Mouse (Mus musculus) adrenal gland, adult 2 months (tissue): ENCODE measurements at regions not wholly inside any gene's neighbourhood (a gene's known extent, or its start where the extent isn't known, plus 50 kb on each side); places are given as distances from the start of the nearest gene placed in this dataset.

Source experiments
- DNase-seq: peaks from one replicate; pipeline ENCODE4 v3.0.0; 2021

DNA sequence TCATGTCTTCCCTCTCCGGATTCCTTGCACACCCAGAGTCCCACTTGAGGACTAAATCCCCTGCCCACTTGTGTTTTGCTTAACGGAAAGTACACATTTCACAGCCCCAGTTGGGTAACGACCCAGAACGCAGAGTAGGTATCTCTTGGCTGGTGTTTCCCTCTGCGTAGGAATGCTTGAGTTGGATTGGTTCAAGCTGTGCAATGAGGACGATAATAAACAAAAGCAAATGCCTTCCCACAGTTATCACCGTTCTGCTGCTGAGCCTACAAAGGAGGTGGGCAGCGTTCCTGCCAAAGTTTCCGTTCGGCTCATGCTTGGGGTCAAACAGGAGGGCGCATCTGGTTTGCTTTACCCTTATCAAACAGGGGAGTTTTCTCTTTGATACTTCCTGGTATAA lies 212.3 kb upstream of the Sfrp2 start:
- DNase-seq, result no peak

DNA sequence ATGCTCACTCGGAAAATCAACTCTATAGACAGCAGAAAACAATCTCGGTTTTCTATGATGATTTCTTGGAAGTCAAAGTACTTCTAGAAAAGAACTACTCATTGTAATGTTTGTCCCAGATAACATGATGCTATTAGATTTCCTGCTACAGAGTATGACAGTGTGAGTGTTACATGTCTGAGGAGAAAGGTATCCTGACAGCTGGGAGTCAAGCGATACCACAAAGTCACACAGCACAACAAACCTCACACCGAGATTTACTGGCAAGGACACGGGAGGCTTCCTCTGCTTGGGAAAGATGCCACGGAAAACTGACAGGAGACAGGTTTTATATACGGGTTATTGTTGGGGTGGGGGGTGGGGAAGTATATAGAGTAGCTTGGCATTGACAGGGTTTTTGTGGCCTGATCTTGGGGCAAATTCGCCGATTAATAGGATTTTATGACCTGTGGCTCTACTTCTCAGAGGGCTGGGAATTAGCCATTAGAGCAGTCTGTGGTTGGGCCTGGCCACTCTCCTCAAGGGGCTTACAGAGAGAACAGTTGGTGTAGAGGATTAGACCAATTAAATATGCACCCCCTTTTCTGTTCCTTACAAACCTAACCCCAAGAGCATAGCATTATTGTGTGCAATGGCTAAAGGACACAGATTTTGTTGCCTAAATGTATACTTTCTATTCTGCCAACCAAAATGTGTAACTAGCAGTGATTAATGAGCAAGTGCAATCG lies 209.2 kb upstream of the Sfrp2 start:
- DNase-seq, result no peak

DNA sequence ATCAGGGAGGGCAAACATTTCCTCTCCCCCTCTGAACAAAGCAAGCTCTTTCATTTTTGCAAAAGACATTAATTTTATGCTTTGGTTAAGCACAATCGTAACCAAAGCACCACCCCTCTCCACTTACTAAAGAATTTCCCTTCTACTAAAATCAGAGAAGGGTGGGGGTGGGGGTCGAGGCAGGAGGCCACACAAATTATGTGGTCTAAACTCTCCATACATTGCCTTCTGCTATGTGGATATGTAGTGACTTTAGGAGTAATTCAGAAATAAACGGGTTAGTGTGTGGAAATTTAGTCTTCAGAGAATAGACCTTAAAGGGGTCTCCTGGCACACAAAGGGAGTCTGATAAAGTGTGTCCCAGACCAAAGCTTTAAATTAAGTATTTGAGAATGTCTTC lies 204.1 kb upstream of the Sfrp2 start:
- no peak for DNase-seq

DNA sequence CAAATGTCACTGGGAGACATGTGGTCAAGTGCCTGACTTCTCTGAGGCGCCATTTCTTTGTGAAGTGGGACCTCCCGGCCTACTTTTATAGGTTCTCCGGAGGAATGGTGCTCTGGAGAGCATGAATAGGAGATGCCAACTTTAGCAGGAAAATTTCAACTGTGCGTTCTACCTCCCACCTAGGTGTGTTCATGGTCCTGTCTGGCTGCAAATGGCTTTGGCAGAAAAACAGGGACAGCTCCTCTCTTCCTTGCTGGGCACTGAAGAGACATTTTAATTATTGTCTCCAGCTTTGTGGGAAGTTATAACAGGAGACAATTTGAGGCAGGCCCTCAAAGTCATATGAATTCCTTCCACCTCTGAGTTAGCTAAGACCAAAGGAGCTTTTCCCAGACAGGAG lies 190.6 kb upstream of the Sfrp2 start:
- DNase-seq, result no peak

DNA sequence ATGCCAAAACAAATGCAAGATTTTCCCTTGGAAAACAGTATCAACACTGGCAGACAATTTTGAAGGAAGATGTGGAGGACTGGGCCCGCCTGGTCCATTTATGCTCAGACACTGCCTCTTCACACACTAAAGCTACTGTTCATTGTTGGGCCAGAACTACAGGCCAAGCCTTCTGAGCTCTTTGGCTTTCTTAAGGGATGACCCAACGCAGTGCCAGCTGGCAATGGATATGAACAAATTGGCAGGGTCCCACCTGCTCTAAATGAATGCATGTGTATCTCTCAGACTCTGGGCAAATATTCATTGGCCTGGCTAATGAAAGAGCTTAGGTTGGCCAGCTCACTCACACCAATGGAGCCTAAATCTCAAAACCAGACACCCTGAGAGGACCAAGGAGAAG lies 190.0 kb upstream of the Sfrp2 start:
- no peak for DNase-seq

DNA sequence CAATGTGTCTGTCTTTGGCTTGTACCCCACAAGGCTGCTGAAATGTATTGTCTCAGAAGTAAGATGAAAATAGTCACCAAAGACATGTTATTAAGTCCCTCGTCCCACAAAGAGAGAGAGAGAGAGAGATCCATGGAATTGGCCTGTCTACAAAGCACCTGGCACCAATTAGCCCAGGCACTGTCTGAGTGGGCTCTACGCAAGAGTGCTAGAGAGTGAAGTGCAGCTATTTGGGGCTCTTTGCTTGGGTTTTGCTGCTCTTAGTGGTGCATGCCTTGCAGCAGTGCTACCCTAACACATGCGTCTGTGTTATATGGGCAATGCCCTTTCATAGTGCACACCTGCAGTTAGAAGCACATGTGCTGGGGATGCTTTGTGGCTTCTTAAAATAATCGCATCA lies 185.4 kb upstream of the Sfrp2 start:
- no peak for DNase-seq

DNA sequence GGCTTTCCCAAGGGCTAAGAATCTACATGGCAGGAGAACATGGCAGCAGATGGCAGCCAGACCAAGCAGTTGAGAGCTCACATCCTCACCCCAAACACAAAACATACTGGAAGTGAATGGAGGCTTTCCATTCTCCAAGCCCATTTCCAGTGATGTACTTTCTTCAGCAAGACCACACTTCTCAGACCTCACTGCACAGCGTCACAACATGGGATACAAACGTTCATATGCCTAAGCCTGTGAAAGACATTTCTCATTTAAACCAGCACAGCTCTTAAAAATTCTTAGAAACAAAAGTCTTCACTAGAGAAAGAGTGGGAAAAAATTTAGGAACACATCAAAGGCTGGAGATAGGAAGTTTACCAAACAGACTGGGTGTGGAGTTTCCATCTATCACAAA lies 183.9 kb upstream of the Sfrp2 start:
- no peak for DNase-seq

DNA sequence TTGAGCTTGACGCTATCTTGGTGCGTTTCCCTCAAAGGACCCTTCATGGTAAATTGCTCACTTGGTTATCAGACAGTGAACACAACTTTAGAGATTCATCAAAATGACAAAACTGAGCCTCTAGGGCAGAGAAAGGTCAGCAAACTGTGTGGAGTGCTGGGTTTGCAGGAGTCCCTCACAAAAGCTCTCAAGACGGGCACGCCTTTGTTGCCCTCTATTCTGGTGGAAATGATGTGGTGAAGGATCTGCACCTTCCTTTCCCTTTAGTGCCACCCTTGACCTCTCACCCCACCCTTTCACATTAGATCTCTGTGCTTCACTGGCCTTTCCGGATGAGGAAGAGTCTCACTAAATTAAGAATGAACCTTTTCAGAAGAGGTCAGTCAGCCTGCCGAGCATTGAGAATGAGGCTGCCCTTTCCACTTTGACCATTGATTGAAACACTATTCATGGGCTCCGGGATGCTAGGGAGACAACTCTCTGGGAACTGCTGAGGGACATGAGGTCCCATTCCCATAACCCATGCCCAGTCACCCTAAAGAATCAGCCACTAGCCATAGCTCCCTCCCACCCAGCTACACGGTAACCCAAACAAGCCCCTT lies 182.9 kb upstream of the Sfrp2 start:
- DNase-seq, result no peak

DNA sequence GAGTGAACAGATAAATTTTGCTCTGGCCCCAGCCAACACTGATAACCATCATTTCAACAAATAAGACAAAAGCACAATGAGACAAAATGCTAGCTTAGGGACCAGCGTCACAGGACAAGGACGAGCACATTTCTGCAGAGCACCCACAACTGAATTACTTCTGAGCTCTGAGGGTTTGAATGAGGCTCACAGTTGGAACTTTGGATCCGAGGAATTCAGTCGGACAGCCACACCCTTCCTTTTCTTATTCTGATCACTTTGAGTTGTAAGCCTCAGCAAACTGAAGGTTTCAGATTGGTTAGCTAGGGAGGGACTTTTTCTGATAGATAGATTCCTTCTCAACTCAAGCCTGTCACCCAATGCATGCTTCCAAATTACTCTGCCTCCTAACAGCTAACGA lies 180.0 kb upstream of the Sfrp2 start:
- no peak for DNase-seq

DNA sequence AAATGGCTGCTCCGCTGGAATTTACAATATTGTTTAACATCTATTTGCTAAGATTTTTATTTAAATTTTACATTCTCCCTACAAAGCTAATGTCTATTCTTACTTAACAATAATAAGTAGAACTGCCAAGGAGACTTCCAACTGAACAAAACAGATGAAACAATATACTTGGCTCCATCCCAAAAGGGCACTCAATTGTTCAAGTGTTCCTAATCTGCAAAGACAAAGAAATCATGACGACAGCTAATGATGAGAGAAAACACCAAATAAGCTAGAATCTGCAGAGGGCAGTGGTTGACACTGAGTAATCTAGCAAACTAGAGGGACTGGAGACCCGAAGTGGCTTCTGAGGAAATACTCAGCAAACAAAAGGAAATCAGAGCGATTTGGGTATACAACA lies 179.6 kb upstream of the Sfrp2 start:
- no peak for DNase-seq

DNA sequence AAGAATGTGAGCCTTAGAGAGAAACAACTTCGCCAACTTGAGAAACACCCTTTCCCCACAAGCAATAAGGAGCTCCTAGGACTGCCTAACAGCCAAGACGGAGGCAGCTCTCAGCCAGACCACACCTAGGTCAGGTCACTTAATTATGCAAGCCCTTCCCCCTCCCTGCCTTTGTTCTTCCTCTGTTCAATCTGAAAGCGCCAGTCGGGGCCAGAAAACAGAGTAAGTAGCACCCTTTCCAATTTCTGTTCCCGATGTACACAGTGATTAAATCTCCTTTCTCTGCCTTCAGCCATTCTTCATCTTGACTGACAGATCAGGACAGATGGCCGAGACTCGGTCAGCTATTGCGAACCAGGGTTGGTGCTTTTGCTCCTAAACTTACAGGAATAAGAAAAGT lies 177.0 kb upstream of the Sfrp2 start:
- DNase-seq, result no peak

DNA sequence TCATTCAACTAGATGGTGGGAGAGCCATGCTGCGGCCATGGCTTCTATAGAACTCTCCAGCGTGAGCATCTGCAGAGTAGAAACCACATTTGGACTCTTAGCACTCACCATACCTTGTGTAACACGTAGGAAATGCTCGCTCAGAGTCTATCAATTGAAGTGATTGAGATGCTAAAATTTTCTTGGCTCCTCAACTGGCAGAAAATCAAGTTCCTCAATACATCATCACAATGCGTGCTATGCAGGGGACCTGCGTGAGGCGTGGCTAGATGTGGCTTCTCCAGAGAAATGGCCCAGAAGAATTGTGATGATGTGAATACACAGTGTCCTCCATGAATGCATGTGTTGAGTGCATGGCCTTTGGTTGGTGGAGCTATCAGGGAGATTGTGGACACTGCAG lies 174.9 kb upstream of the Sfrp2 start:
- DNase-seq, result no peak

DNA sequence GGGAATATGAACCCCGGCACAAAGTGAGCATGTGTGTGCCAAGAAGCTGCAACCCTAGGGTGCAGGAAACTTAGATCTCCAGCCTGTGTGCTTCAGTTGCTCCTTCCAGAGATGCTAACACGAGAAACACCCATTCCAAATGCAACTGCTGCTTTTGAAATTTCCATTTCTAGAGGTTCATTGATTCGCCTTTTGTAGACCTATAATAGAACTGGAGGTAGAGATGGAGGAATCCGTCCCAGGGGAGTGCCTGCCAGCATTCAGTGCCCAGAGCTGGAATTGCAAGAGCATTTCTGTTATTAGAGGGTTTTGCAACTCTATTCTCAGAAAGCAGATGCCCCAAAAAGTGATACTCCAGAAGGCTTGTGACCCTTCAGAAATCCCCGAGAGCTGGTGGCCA lies 172.8 kb upstream of the Sfrp2 start:
- DNase-seq, result no peak

DNA sequence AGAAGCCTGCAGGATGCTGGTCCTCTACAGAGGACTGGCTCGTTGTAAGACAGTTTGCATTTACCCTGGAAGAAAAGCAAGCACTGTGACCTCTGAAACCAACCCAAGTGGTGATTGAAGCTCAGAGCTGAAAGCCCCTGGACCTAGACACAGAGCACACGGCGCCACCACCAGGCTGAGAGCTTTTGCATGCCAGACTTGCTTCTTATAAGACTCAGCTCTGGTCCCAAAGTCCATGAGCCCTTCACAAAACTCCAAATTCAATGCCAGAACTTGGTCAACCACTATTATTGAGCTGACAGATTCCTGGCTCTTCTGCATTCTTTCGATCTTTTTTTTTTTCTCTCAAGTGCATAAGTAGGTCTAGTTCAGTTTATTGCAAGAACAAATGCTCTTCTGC lies 164.6 kb upstream of the Sfrp2 start:
- DNase-seq, result no peak

DNA sequence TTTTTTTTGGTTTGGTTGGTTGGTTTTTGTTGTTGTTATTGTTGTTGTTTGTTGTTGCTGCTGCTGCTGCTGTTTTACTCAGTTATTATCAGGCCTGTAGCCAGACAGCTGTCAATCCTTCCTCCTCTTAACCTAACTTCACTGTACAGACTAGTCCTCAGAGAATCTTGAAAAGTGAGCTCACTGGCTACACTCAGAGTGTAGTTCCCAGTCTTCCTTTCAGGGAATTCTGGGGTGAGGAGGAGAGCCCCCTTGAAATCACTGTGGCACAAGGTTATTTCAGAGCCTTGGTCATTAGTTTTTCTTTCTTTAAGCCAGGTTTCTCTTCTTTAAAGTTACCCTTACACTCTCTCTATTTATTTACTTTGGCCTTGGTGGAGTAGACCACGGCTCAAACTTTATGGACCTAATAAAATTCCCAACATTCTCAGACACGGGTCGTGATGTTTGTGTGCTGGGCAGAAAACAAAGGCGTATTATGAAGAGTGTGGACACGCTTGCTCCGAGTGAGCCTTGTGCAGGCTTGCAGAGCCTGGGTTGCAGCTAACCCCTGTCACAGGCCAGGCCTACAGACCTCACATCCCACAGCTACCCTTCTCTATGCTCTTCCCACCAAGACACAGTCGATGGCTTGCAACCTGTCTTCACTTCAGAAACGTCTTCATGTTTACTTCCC lies 156.9 kb upstream of the Sfrp2 start:
- DNase-seq, result no peak

DNA sequence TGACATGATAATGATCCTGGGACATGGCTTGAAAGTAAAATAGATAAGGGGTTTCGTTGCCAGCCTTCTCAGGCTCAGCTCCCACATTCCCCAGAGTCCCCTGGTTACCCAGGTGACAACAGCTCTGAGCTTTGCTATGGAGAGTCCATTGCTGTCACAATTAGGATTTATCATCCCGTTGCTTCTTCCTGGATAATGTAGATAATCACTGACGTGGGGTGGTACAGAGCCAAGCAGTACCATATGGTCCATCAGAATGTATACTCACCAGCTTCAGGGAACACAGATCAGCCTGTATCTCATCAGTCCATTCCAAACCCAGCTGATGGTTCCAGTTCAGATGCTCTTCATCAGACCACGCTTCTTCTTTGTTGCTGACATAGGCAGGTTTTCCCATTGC lies 145.7 kb upstream of the Sfrp2 start:
- DNase-seq, result no peak

DNA sequence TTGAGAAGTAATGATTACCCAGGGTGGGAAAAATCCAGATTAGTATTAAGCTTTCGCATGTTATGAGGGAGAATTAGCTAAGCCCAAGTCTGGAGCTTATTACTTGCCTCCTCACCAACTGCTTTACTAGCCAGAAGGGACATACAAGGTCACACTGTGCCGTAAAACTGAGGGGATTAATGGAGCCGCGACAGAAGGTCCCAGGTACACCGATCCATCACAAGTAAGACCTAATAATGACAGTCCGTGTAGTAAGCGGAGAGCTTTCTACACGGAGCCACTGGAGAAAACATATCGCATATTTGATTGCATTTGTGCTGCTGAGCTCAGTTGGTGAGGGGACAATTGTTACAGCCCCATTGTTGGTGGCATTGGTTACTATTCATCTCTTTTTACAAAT lies 133.1 kb upstream of the Sfrp2 start:
- DNase-seq, result no peak

DNA sequence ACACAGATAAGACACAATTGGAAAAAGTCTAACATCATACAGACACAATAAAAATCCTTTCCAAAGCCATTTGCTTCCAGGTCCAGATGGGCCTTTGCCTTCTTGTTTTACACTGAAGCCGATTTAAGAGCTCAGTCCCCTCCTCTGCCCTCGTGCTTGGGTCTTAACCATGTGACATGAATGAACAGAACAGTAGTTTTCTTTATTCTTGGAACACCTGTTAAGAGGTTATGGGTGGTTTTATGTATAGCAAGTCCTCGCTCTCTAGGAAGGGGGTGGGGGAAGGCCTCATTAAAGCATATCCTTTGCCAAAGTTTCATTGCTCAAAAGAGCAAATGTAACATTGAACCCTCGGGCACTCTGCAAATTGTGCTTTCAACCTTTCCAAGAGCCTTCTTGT lies 125.7 kb upstream of the Sfrp2 start:
- no peak for DNase-seq

DNA sequence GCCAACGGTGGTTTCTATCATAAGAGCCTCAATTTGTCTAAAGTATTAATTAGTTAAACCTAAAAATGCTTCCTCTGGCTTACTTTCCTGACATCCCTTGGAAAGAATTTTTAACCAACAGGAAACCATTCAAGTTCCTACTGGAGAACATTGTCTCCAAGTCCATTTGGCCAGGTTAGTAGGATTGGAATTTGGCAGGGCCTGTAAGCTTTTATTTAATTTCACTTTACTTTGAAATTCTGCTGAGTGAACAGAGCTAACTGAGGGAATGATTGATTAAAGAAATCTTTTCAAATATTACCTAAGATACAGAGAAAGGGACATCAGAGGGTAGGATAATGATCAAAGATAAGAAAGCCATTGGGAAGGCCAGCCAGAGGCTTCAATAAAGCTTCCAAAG lies 102.4 kb upstream of the Sfrp2 start:
- DNase-seq, result no peak

DNA sequence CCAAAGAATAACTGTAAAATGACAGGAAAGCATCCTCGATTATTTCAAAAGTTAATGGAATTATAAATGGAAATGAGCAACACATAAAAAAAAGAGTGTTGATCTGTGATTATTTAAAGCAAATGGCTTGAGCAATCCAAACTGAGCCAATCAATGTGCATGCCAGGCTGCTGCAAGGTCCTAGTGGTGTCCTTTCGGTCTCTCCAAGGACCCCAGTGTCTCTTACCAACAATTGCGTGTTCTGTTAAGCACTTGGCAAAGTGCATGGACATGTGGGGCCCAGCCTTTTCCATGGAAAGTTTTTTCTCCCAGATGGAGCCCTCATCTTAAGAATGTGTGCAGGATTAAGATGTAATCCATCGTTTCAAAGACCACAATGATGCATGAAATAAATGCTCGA lies 90.0 kb upstream of the Sfrp2 start:
- DNase-seq, result peak; percentile 23

DNA sequence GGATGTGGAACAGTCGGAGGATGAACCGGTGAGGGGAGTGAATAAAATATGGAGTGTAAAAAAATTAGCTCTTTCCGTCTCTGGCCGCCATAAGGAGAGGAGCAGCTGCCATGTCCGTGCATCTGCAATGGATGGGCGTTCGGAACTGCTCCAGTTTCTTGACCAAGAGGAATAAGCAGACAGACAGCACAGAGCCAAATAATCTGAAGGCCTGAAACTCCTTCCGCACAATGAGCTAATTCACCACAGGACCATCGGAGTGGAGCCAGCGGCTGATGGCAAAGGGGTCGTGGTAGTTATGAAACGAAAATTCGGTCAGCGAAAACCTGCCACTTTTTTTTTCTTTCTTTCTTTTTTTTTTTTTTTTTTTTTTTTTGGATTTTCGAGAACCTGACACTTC lies 79.5 kb upstream of the Sfrp2 start:
- no peak for DNase-seq

DNA sequence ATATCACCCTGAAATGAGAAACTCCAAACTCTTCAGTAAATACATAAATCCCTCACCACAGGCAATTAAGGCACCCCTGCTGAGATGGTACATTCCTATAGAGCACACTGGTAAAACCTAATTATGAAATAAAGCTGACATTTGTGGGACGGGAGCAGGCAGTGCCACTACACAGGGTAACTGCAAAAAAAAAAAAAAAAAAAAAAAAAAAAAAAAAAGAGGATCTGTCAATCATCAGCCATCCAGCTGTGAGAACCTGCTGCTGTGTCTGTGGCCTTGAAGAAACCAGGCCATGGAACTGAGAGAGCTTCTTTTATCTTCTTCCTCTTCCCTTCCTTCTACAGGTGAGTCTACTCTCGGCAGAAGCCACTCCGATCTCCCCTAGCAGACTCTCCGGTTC lies 78.6 kb upstream of the Sfrp2 start:
- DNase-seq, result no peak

DNA sequence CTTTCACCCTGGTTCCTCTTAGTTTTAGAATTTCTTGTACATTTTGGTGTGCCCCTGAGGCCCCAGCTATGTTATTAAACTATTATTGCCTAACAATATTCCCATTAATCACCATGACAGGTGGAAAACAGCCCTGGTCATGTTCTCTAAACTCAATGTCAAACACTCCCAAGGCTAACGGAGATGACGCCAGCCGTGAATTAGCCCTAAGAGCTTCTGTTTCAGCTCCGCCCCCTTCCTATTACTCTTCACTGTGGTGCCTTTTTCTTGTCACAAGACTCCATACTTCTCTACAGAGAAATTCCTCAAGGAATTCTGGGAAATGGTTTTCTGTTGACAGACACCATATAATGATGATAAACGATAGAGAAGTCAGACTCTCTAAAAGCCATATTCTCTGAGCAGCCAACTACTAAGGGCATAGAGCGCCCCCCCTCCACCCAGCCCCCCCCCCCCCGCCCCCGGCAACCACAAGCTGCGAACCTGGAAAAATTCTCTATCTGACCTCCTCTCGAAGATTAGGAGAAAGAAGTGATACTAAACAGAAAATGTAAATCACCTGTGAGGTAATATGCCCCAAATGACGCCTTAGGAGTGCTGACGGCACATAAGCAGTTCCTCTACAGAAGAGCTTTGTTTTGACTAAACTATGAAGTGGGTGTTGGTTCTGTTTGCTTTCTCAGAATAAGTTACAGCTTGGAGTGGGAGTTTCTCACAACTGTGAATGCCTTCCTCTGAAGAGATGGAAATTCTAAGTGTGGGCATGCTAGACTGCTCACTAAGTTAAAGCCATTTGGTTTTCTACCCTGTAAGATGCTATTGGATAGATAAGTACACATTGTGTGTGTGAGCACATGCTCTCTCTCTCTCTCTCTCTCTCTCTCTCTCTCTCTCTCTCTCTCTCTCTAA lies 76.8 kb upstream of the Sfrp2 start:
- peak; percentile 76 for DNase-seq
